Mouse (Mus musculus): ENCODE measurements at regions not wholly inside any gene's neighbourhood (a gene's known extent, or its start where the extent isn't known, plus 50 kb on each side); places are given as distances from the start of the nearest gene placed in this dataset.
A peak's percentile ranks its signal among the peaks of the same experiment; 100 is the strongest.

GRCm38 (mm10) chr13:60054531-60054930, 122.6 kb downstream of the Gas1 start:
- TF ChIP-seq CTCF (IDR thresholded peaks at IDR 0.05; ENCODE audit: low read depth) (peak; percentile 25; the same call in 1 of the 2 replicates), EP300 (optimal IDR thresholded peaks at IDR 0.05) (no peak)
